Mouse (Mus musculus) heart, postnatal 0 days (tissue): ENCODE measurements at regions not wholly inside any gene's neighbourhood (a gene's known extent, or its start where the extent isn't known, plus 50 kb on each side); places are given as distances from the start of the nearest gene placed in this dataset.

Source experiments
- ATAC-seq: fragments of 200-750 bp; cut with Nextera tagmentation; 2 replicates; pipeline ENCODE4 v1.8.0; 2017; ENCODE audit warnings: low read depth, moderate number of reproducible peaks, moderate library complexity; ENCODE audit not compliant: insufficient read depth
- DNase-seq: peaks from one replicate; pipeline ENCODE4 v3.0.0-alpha.2; 2016; ENCODE audit warnings: low spot score
- H3K27ac ChIP-seq: fragments of 300-500 bp; sonication (generic); 2 replicates; pipeline ENCODE4 v1.5.1; 2014; ENCODE audit warnings: low read depth, mild to moderate bottlenecking
- H3K27me3 ChIP-seq: fragments of 300-500 bp; sonication (generic); 2 replicates; pipeline ENCODE4 v1.6.1; 2014; ENCODE audit warnings: low read length, mixed read lengths; ENCODE audit not compliant: control insufficient read depth, insufficient read depth
- H3K36me3 ChIP-seq: fragments of 300-500 bp; sonication (generic); replicated peaks from 2 replicates; pipeline ENCODE4 v1.6.1; 2014; ENCODE audit warnings: low read length, mixed read lengths; ENCODE audit not compliant: control insufficient read depth, insufficient read depth
- H3K4me1 ChIP-seq: fragments of 300-500 bp; sonication (generic); 2 replicates; pipeline ENCODE4 v1.6.1; 2014; ENCODE audit warnings: antibody characterized with exemption; ENCODE audit not compliant: control insufficient read depth, insufficient read depth
- H3K4me2 ChIP-seq: fragments of 300-500 bp; sonication (generic); 2 replicates; pipeline ENCODE4 v1.6.1; 2014; ENCODE audit warnings: low read depth, mild to moderate bottlenecking, low read length, moderate library complexity
- H3K4me3 ChIP-seq: fragments of 300-500 bp; sonication (generic); 2 replicates; pipeline ENCODE4 v1.5.1; 2014; ENCODE audit warnings: low read depth, low read length
- H3K9ac ChIP-seq: fragments of 300-500 bp; sonication (generic); replicated peaks from 2 replicates; pipeline ENCODE4 v1.6.1; 2014; ENCODE audit warnings: low read depth, low read length, mixed read lengths
- H3K9me3 ChIP-seq: fragments of 300-500 bp; sonication (generic); replicated peaks from 2 replicates; pipeline ENCODE4 v1.6.1; 2016; ENCODE audit warnings: low read length; ENCODE audit not compliant: control insufficient read depth
- CTCF ChIP-seq: IDR thresholded peaks from 2 replicates; pipeline ENCODE4 v1.5.1; 2016; ENCODE audit warnings: antibody characterized with exemption, control low read depth, low read depth
- EP300 ChIP-seq: IDR thresholded peaks from 2 replicates; pipeline ENCODE4 v1.6.1; 2016; ENCODE audit warnings: antibody characterized with exemption, low read depth
- WGBS: fragments of 180-500 bp; shearing (Covaris S2); extraction: QIAGEN DNeasy Blood & Tissue Kit; methylation state at CpG from one replicate; pipeline ENCODE4 v1.1.7; 2014; 5-methylcytosine and 5-hydroxymethylcytosine counted together

DNA sequence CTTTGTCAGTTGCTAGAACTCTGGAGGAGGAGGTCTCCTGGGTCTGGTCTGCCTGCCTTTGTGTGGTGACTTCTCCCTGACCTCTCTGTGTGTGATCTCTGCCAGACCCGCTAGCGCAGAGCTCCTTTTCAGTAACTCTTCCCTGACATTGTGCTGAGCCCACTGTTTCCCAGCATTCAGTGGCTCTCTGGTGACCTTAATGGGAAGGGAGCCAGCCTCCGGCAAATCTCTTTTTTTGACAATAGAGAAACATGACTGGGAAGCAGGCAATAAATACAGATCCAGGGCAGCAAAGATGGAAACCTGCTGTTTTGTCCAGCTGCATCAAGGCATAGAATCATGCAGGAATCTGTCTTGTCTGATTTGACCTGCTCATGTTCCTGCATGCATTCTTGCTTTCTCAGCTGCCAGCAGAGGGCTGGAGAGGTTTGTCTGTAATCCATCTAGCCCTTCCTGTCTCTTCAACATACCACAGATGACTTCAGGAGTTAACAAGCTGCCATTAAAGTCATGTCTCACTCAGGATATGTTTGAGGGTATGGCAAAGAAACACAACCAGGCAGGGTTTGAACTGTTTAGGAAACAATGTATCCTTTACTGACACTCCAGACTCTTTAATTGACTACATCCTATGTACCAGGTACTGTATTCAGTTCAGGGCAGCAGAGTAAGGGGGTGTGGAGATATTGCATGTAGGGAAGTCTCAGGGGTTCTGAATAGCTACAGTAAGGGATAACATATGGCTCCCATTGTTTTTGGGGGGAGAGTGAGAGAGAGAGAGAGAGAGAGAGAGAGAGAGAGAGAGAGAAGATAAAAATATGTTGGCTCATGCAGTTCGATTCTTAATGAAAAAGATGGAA lies 140.9 kb downstream of the Trim33 start:
- peak; percentile 49 for DNase-seq
- H3K36me3 ChIP-seq: no peaks in the 10 kb centered on the region
- no peaks in the 10 kb centered on the region for H3K27me3 ChIP-seq
- no peaks in the 10 kb centered on the region for H3K9me3 ChIP-seq
- peak; percentile 80 for ATAC-seq
- no peak overlapping the region for H3K27ac ChIP-seq
- H3K4me3 ChIP-seq: no peak overlapping the region
- TF ChIP-seq CTCF (peak; percentile 36), EP300 (no peak)
- H3K9ac ChIP-seq: no peak overlapping the region
- no peak overlapping the region for H3K4me2 ChIP-seq
- 17% methylated on average over 4 of the region's 4 CpGs for WGBS
- H3K4me1 ChIP-seq: peaks cover 10% of the 10 kb centered on the region; the same call in 1 of the 2 replicates

- Histone ChIP-seq H3K9me3 (no peaks in the 10 kb centered on the region), H3K4me2 (no peak overlapping the region), H3K27me3 (no peaks in the 10 kb centered on the region), H3K27ac (no peak overlapping the region), H3K4me1 (peaks cover 10% of the 10 kb centered on the region; the same call in 1 of the 2 replicates), H3K36me3 (no peaks in the 10 kb centered on the region), H3K9ac (no peak overlapping the region), H3K4me3 (no peak overlapping the region)
- 60% methylated on average over 12 of the region's 12 CpGs for WGBS
- no peak for ATAC-seq
- DNase-seq: no peak
- TF ChIP-seq EP300 (no peak), CTCF (no peak)
Observed at GRCm38 (mm10) chr3:103420621-103421274, 141.7 kb downstream of the Trim33 start.

DNA sequence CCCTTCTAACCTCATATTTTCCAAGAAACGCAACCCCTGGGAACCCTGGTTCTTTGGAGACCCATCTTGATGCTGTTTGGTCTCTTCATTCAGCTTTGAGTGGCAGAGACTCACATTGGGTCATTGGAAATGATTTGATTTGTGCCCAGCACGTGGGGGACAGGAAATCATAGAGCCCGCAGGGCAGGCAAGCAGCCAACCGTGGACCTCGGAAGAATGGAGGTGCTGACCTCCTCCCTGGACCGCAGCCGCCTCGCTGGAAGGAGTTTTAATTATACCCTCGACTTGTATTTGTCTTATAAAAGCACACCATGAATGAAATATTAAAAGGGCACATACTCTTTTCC lies 142.2 kb downstream of the Trim33 start:
- DNase-seq (no peak), ATAC-seq (no peak)
- no peak overlapping the region for H3K9ac ChIP-seq
- TF ChIP-seq CTCF (no peak), EP300 (no peak)
- H3K27me3 ChIP-seq: no peaks in the 10 kb centered on the region
- H3K9me3 ChIP-seq: no peaks in the 10 kb centered on the region
- no peaks in the 10 kb centered on the region for H3K36me3 ChIP-seq
- WGBS: 63% methylated on average over 9 of the region's 9 CpGs
- H3K27ac ChIP-seq: no peak overlapping the region
- no peak overlapping the region for H3K4me2 ChIP-seq
- H3K4me3 ChIP-seq: no peak overlapping the region
- H3K4me1 ChIP-seq: peaks cover 10% of the 10 kb centered on the region; the same call in 1 of the 2 replicates

GRCm38 (mm10) chr3:103422806-103423205 lies 143.7 kb downstream of the Trim33 start:
- Histone ChIP-seq H3K9me3 (no peaks in the 10 kb centered on the region), H3K4me3 (no peak overlapping the region), H3K27ac (no peak overlapping the region), H3K36me3 (no peaks in the 10 kb centered on the region), H3K4me2 (no peak overlapping the region), H3K27me3 (no peaks in the 10 kb centered on the region), H3K9ac (no peak overlapping the region), H3K4me1 (peaks cover 10% of the 10 kb centered on the region; the same call in 1 of the 2 replicates)
- ATAC-seq: no peak
- WGBS: 82% methylated on average over 12 of the region's 12 CpGs
- TF ChIP-seq EP300 (no peak), CTCF (no peak)
- DNase-seq: no peak

DNA sequence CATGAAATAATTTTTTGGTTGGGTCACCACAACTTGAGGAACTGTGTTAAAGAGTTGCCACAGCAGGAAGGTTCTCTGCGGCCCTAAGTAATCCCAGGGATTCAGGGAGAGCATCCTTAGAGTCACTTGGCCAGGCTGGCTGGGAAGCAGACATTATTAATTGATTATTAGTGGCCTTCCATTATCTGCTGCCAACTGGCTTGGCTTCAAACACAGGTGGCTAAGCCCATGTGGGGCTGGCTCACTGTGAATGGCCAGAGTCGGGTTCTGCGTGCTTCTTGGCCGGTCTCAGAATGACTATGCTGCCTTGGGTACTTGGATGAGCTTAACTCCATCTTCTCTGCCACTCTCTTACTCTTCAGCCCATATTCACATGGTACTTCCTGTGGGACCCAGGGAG lies 144.2 kb downstream of the Trim33 start:
- H3K4me3 ChIP-seq: no peak overlapping the region
- no peak overlapping the region for H3K4me2 ChIP-seq
- DNase-seq (no peak), ATAC-seq (no peak)
- H3K36me3 ChIP-seq: no peaks in the 10 kb centered on the region
- no peaks in the 10 kb centered on the region for H3K9me3 ChIP-seq
- peaks cover 10% of the 10 kb centered on the region; the same call in 1 of the 2 replicates for H3K4me1 ChIP-seq
- H3K27me3 ChIP-seq: no peaks in the 10 kb centered on the region
- no peak overlapping the region for H3K27ac ChIP-seq
- no peak overlapping the region for H3K9ac ChIP-seq
- WGBS: 85% methylated on average over 4 of the region's 4 CpGs
- TF ChIP-seq CTCF: no peak
- TF ChIP-seq EP300: no peak
